Comparison of ENCODE assay signal across 8 mouse cellular contexts in the genomic region with DNA sequence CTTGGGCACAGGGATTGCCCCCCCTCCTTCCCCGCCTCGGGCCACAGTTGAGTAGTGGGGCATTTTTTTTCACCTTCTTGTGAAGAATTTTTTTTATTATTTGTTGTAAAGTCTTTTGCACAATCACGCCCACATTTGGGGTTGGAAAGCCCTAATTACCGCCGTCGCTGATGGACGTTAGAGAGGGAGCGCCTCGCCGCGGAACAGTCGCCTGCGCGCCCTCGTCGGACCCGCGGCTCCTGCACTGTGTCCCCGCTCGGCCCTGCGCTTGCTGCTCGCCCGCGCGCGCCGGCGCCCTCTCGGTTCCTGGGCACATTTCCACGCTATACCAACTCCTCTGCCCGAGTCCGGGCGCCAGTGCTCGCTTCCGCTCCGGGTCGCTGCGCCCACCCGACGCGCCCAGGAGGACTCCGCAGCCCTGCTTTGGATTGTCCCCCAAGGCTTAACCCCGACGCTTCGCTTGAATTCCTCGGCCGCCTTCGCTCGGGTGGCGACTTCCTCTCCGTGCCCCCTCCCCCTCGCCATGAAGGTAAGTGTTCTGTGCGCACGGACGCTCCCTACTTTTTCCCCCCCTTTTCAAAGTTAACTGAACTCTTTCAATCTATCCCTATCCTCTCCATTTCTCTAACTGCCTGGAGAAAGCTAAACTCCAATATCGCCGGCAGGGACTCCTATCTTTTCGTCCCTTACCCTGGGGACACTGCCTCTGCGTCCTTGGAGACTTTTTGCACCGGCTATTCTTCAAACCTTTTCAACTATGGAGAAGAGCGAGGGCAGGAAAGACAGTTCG. TPM values are rescaled to one million over a fixed set of nuclear protein-coding genes. Genes with fewer than 3 reads are reported as not detected.
A peak's percentile ranks its signal among the peaks of the same experiment; 100 is the strongest.
DNase-seq lines count a peak whose midpoint lies in the region; ATAC-seq and TF ChIP-seq lines count a peak whose summit lies in the region.

No protein-coding gene starts in this region.

- H3K4me2 ChIP-seq in heart, postnatal 0 days (ENCODE audit: low read depth, low read length) = peak overlapping the region; percentile 96
- H3K4me2 ChIP-seq in midbrain, embryonic 16.5 days (ENCODE audit: low read length) = peak overlapping the region; percentile 89

- under 1% methylated on average over 62 of the region's 62 CpGs for WGBS in heart, postnatal 0 days
- under 1% methylated on average over 62 of the region's 62 CpGs for WGBS in midbrain, embryonic 16.5 days

- peak; percentile 72 to 89 for DNase-seq in adrenal gland, adult (ENCODE audit: inconsistent age in 2 of 2, low spot score in 1 of 2)
- DNase-seq in adrenal gland, adult 8-10 months = no peak
- DNase-seq in urinary bladder, postnatal 25 days (ENCODE audit: low spot score) = peak; percentile 41
- DNase-seq in urinary bladder, postnatal 10 days (ENCODE audit: low spot score) = no peak
- DNase-seq in heart, postnatal 0 days (ENCODE audit: low spot score) = no peak
- peak; percentile 37 to 73 for DNase-seq in kidney, postnatal 36 days
- DNase-seq in thymus, postnatal 10 days (ENCODE audit: low spot score in 2 of 2) = no peak

- no peak overlapping the region for H3K27ac ChIP-seq in heart, postnatal 0 days (ENCODE audit: low read depth)
- peak overlapping the region; percentile 10; the same call in 1 of the 2 replicates for H3K27ac ChIP-seq in midbrain, embryonic 16.5 days (ENCODE audit: low read length)

- no peaks in the 10 kb centered on the region for H3K36me3 ChIP-seq in heart, postnatal 0 days (replicated peaks; ENCODE audit: control insufficient read depth, insufficient read depth, low read length)
- no peaks in the 10 kb centered on the region for H3K36me3 ChIP-seq in midbrain, embryonic 16.5 days (ENCODE audit: control insufficient read depth, insufficient read depth, low read length)

- no peaks in the 10 kb centered on the region for H3K9me3 ChIP-seq in heart, postnatal 0 days (replicated peaks; ENCODE audit: control insufficient read depth, low read length)
- no peaks in the 10 kb centered on the region for H3K9me3 ChIP-seq in midbrain, embryonic 16.5 days (replicated peaks; ENCODE audit: control insufficient read depth, low read length, poor library complexity, severe bottlenecking)

- ATAC-seq in heart, postnatal 0 days (ENCODE audit: insufficient read depth, low read depth) = no peak
- ATAC-seq in midbrain, embryonic 16.5 days = peak; percentile 66

- TF ChIP-seq EP300 in heart, postnatal 0 days (IDR thresholded peaks at IDR 0.05; ENCODE audit: low read depth) = no peak

- H3K4me1 ChIP-seq in heart, postnatal 0 days (ENCODE audit: control insufficient read depth, insufficient read depth) = peaks cover 8% of the 10 kb centered on the region; the same call in 1 of the 2 replicates
- H3K4me1 ChIP-seq in midbrain, embryonic 16.5 days (ENCODE audit: control insufficient read depth, insufficient read depth, low read length) = peaks cover 43% of the 10 kb centered on the region

- H3K4me3 ChIP-seq in heart, postnatal 0 days (ENCODE audit: low read depth, low read length) = peak overlapping the region; percentile 67
- peak overlapping the region; percentile 54 for H3K4me3 ChIP-seq in midbrain, embryonic 16.5 days (ENCODE audit: low read depth, low read length)

- H3K9ac ChIP-seq in heart, postnatal 0 days (replicated peaks; ENCODE audit: low read depth, low read length) = peak overlapping the region; percentile 49; the same call in 1 of the 2 replicates
- peak overlapping the region; percentile 47 for H3K9ac ChIP-seq in midbrain, embryonic 16.5 days (ENCODE audit: low read depth, low read length)

- TF ChIP-seq CTCF in heart, postnatal 0 days (IDR thresholded peaks at IDR 0.05; ENCODE audit: low read depth) = no peak

- peaks cover 62% of the 10 kb centered on the region for H3K27me3 ChIP-seq in heart, postnatal 0 days (ENCODE audit: control insufficient read depth, insufficient read depth, low read length)
- H3K27me3 ChIP-seq in midbrain, embryonic 16.5 days (ENCODE audit: control insufficient read depth, insufficient read depth, low read depth, low read length) = peaks cover 21% of the 10 kb centered on the region

RNA-seq across cellular contexts. Expression of gene Wnt5a, which starts 1.2 kb away (rescaled TPM):
- total RNA-seq in adrenal gland, adult 8-10 months (2022) = 10 to 100 TPM; 51.7 to 61.5 (median 56.7) TPM
- total RNA-seq in heart, postnatal 0 days (2014; rRNA removed; ENCODE audit: low replicate concordance) = 3.3 and 4.2 TPM in 2 replicates
- polyA plus RNA-seq in heart, postnatal 0 days (2015; fragmentation: Nextera tagmentation; extraction: Ambion mirVana) = 3.9 and 4.3 TPM in 2 replicates
- 13.4 and 13.8 TPM in 2 replicates for polyA plus RNA-seq in midbrain, embryonic 16.5 days (2015; fragmentation: Nextera tagmentation; extraction: Ambion mirVana)

Comparison
In these comparisons a context has a peak if more than half of its experiments do, and no peak if none do; other contexts are left out.
1. DNase-seq: peak in adrenal gland, adult (2 of 2), urinary bladder, postnatal 25 days (single experiment) and kidney, postnatal 36 days (2 of 2); none in adrenal gland, adult 8-10 months (single experiment), urinary bladder, postnatal 10 days (single experiment), heart, postnatal 0 days (single experiment) and thymus, postnatal 10 days (0 of 2).
2. RNA of gene Wnt5a, which starts 1.2 kb away (total RNA-seq): 51.7 to 61.5 TPM in adrenal gland, adult 8-10 months; 3.3 to 4.2 TPM in heart, postnatal 0 days; every median in the first group is over 10 times any median in the second.